Mouse (Mus musculus) heart, adult 2 months (tissue): ENCODE data around the gene Rnasek.

Experiments used
- CTCF ChIP-seq: fragments of 200-600 bp; IDR thresholded peaks from 2 replicates; pipeline ENCODE4 v1.8.1; 2022; ENCODE audit warnings: antibody characterized with exemption, mild to moderate bottlenecking, moderate library complexity
- POLR2A ChIP-seq: fragments of 200-500 bp; IDR thresholded peaks from 2 replicates; pipeline ENCODE4 v1.6.1; 2011; ENCODE audit warnings: mild to moderate bottlenecking, low read depth, low read length, control low read depth; ENCODE audit not compliant: insufficient read depth

GRCm38 (mm10) chr11:70266405-70266804 lies 26.8 kb upstream of the Rnasek start:
- TF ChIP-seq CTCF = no peak
- no peak for TF ChIP-seq POLR2A
